Mouse (Mus musculus) gastrocnemius, adult 2 months (tissue): ENCODE measurements around the gene Etnk2. TPM values are rescaled to one million over a fixed set of nuclear protein-coding genes. Genes with fewer than 3 reads are reported as not detected.
A peak's percentile ranks its signal among the peaks of the same experiment; 100 is the strongest.
"Not testable (repeated sequence)": the region's sequence is repeated elsewhere in the genome, so short reads cannot be mapped to it uniquely, and the experiment has no call there.

Experiments used
- DNase-seq: peaks from one replicate; pipeline ENCODE4 v3.0.0; 2022
- H3K27ac ChIP-seq: fragments of 200-600 bp; 2 replicates; pipeline ENCODE4 v1.8.1; 2022; ENCODE audit warnings: mild to moderate bottlenecking
- H3K4me3 ChIP-seq: fragments of 200-600 bp; 2 replicates; pipeline ENCODE4 v1.8.1; 2022; ENCODE audit warnings: mild to moderate bottlenecking, moderate library complexity
- CTCF ChIP-seq: fragments of 200-600 bp; IDR thresholded peaks from 2 replicates; pipeline ENCODE4 v1.8.1; 2022; ENCODE audit warnings: antibody characterized with exemption, mild to moderate bottlenecking, moderate library complexity
- intact Hi-C: fragments of 180-260 bp; cut with DNase I; formaldehyde crosslinking; loops from one replicate; pipeline ENCODE4 v1.15.1; 2025
- total RNA-seq, 2 experiments: library from RNA; stranded (reverse); gene quantifications; 2 replicates each; pipeline ENCODE4 v1.2.3; 2021

Gene Etnk2
- total RNA-seq, 2 experiments from 2014 or later: 0.10 to 0.20 TPM

DNA sequence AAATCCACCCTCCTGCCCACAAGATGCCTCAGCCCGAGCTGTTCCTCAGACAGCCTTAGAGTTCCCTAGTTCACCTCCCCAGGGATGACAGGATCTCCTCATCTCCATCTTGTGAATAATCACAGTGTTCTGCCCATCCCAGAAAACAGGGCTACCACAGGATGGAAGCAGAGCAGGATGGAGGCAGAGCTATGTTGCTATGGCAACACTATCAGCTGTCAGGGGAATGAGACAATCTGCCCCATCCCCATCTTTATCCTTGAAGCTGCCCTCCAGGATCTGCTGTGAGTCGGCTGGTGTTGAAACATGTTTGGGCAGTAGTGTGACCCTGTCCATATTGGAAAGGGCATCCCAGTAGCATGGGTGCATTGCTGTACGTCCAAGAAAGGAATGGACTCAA lies 32.2 kb upstream of the Etnk2 start:
- TF ChIP-seq CTCF: no peak
- no peak for DNase-seq
- Histone ChIP-seq H3K27ac (no peak overlapping the region), H3K4me3 (no peak overlapping the region)
- intact Hi-C loops: no loop called here

DNA sequence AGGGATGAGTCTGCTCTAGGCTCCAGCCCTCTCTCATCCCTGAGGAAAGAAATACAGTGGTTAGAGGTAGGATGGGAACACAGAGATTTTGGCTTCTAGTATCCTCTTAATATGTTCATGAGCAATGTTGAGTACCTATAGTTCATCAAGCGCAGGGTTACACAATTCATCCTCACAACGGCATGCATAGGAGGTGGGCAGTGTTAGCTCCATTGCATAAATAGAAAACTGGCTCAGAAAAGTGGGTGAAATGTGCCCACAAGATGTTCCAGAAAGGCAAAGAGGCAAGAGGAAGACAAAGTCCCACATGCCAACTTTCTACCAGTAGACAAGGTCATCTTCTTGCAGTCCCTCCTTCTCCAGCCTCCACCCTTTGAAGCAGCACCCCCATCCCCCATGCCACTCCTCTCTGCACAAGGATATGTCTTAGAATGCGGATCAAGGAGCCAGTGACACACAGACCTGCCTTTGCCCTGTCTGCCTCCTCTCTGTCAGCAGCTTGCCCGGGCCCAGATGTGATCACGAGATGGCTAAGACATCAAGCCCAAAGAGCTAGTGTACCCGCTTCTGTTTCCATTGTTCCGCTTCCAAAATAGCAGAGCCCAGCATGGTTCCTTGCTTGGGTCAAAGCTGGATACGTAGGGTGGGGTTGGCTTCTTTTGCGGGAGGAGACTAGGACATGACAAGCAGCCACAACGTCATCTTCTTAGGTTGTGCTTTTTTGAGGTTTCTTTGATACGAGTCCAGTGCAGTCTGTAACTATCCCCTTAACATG lies 30.5 kb upstream of the Etnk2 start:
- no peak overlapping the region for H3K4me3 ChIP-seq
- no peak overlapping the region for H3K27ac ChIP-seq
- TF ChIP-seq CTCF: no peak
- intact Hi-C loops: no loop called here
- peak; percentile 6 for DNase-seq

DNA sequence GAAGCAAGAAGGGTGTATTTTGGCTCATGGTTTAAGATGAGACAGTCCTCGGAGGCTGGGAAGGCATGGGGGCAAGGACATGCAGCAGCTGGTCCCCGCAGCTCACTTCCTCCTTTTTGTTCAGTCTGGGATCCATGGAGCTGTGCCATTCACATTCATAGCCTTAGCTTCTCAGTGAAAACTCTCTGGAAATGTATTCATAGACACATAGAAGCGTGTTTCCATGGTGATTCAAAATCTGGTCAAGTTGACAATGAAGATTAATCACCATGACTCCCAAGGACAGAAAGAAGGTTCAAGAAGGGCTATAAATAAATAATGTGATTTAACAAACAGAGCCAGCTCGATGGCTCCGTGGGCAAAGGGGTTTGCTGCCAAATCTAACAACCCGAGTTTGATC lies 29.4 kb upstream of the Etnk2 start:
- intact Hi-C loops: no loop called here
- H3K27ac ChIP-seq: no peak overlapping the region
- no peak overlapping the region for H3K4me3 ChIP-seq
- no peak for DNase-seq
- TF ChIP-seq CTCF: no peak

DNA sequence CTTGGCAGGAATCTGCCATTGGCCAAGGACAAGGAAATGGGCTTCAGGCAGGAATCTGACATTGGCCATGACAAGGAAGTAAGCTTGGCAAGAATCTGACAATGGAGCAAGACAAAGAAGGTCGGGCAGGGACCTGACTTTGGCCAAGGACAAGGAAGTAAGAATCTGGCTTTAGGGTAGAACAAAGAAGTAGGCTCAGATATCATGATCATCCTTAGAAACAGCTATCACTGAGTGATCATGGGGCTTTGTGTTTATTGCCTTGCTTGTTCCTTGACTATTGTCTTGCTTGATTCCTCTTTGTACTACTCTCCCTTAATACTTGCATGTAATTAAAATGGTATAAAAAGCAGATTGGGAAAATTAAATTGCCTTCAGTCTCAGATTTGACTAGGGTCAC lies 23.0 kb upstream of the Etnk2 start:
- intact Hi-C loops, H3K27ac ChIP-seq, DNase-seq, H3K4me3 ChIP-seq: not testable (repeated sequence)

DNA sequence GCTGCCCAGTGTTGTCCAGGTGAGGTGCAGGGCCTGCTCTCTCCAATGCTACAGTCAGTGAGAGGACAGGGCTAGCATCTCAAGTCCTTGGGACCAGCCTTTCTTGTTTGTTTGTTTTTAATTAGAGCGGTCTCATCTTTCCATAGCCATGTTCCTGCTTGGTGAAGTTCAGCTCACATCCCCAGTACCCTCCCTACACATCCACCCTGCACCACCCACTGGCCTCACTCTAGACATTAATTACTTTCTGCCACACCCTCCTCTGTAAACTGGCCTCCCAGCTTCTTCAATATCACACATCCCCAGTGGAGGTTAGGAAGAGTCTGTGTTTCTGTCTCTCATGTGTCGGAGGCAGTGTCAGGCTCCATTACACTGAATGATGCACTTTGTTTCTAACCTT lies 19.0 kb upstream of the Etnk2 start:
- no peak for DNase-seq
- TF ChIP-seq CTCF: no peak
- Histone ChIP-seq H3K27ac (no peak overlapping the region), H3K4me3 (no peak overlapping the region)
- intact Hi-C loops: no loop called here

DNA sequence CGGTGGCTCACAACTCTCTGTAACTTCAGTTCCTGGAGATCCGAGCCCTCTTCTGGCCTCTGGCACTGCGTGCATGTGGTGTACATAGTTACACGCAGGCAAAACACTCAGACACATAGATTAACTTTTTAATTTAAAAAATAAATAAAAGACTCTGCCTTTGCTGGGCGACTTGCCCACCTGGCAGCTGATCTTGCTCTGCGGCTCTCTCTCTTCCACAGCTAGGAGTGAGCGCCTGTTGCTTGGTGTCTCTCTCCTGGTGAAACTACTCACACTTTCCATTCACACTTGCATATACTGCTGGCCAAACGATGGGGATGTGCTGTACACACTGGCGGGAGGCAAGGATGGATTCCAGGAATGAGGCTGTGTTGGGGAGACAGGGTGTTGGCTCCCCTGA lies 16.8 kb upstream of the Etnk2 start:
- no peak overlapping the region for H3K27ac ChIP-seq
- no peak for TF ChIP-seq CTCF
- DNase-seq: no peak
- no peak overlapping the region for H3K4me3 ChIP-seq
- intact Hi-C loops: no loop called here

DNA sequence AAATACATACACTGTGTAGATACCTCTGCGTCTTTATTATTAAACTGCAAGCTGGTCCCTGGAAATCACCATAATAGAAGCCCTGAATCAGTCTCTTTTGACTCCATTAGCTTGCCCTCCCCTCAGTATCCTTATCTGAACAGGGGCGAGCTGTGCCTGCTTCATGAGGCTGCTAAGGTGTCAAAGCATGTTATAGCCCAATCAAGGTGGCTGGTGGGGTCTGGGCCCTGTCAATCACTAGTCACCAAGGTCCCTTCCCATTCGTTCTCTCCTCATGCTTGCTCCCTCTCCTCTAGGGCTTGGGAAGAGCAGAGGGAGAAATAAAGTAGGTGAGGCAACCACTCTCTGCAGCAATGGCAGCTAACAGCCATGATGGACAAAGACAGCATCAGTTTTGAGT lies 16.1 kb upstream of the Etnk2 start:
- no peak for DNase-seq
- intact Hi-C loops: no loop called here
- no peak overlapping the region for H3K27ac ChIP-seq
- TF ChIP-seq CTCF: no peak
- H3K4me3 ChIP-seq: no peak overlapping the region

DNA sequence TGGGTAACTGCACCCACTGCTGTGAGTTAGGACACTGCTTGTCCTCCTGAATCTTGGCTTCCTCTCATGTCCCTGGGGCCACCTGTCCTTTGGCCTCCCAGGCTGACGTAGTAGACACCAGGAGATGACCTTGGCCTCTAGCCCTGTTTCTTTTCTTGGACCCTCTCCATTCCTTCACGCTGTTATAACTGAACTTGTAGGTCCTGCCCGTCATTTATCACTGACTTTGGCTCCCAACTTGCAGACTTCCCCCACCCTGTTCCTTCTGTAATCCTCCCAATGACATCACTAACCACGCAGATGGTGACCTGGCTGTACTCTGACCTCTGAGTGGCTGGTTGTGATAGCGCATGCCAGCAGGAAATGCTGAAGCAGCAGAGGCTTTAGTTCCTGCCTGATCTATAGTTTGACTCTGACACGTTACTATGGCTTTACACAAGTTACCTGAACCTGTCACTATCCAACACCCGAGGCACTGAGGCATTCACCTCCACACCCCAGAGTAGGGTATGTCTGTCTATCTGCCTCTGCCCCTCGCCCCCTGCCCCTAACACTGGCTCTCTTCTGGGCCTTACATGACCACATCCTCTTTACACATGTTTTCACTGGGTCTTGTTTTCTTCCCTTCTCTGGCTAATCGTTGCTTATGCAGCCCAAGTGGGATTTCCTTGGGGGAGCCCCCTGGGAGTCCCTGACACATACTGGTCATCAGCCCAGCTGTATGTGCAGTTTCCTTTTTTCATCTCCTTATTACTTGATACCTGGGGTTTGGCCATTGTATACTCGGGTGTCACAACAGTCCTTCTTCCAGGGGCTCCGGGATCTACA lies 15.5 kb upstream of the Etnk2 start:
- no peak for TF ChIP-seq CTCF
- intact Hi-C loops: no loop called here
- DNase-seq: no peak

DNA sequence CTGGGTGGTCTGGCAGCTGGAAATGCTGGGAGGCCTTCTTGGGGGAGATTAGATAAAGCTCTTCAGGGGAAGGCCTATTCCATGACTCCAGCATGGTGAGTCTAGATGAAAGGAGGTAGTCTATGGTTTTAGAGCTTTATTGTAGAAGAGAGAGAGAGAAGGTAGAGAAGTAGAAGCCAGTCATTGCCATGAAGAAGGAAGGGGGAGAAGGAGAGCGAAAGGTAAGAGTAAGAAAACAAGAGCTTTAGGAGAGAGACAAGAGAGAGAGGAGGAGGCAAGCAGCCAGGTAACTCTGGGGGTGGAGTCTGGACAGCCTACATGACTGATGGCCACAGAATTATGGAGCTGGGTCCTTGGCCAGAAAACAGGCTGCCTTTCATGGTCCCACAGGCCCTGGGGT lies 13.2 kb upstream of the Etnk2 start, which contains the start of gene Ren1:
Ren1 (plus strand) TSS at position 301 of the 400 bp plus-strand sequence.
- Histone ChIP-seq H3K27ac (no peak within 1 kb of the TSS), H3K4me3 (no peak within 1 kb of the TSS)
- no peak for DNase-seq
- TF ChIP-seq CTCF: no peak
- intact Hi-C loops: no loop called here

More for the DNA sequence above, 15.5 kb upstream of the Etnk2 start:
- H3K27ac ChIP-seq: no peak overlapping the region
- no peak overlapping the region for H3K4me3 ChIP-seq

DNA sequence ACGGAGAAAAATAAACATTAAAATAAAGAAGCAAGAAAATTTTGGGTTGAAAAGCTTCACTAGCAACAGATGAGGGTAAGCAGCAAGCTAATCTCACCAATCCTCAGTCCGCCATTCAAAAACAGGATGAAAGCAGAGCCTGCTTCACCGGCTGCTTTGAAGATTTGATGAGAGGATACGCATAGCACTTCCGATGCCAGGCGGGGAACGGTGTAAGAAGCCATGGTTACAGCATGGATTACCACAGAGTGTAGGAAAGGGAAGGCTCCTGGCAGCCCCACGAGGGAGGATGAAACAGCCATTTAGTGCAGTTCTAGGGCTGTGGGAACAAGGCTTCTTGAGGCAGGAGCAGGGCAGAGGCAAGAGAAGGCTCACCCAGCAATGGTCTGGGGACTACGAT lies 11.6 kb upstream of the Etnk2 start:
- Histone ChIP-seq H3K27ac (no peak overlapping the region), H3K4me3 (no peak overlapping the region)
- no peak for TF ChIP-seq CTCF
- intact Hi-C loops: loop anchor here (2.0 kb wide), 3 partner anchors 37 to 205 kb away; no protein-coding TSS in a partner anchor
- no peak for DNase-seq

DNA sequence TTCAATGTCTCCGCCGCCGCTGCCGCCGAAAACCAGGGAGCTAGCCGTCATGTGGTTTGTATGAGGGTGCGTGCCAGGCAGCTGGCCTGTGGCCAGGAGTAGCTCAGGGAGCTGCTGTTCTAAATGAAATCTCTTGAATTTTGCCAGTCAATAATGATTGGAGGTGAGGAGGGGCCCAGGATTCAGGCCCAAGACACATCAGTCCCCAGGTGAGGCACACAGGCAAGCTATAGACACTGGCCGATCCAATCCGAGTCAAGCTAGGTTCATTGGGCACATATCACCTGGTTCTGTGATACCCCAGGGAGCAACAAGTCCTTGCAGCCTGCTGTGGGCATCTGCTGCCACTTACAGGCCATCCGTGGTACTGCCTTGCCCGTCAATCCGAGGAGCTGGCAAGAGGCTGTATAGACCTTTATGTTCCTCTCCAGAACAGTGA lies 10.0 kb upstream of the Etnk2 start:
- no peak overlapping the region for H3K27ac ChIP-seq
- H3K4me3 ChIP-seq: no peak overlapping the region
- intact Hi-C loops: loop anchor here (2.0 kb wide), 3 partner anchors 39 to 207 kb away; no protein-coding TSS in a partner anchor
- peak; percentile 71 for DNase-seq
- TF ChIP-seq CTCF: peak; percentile 94

DNA sequence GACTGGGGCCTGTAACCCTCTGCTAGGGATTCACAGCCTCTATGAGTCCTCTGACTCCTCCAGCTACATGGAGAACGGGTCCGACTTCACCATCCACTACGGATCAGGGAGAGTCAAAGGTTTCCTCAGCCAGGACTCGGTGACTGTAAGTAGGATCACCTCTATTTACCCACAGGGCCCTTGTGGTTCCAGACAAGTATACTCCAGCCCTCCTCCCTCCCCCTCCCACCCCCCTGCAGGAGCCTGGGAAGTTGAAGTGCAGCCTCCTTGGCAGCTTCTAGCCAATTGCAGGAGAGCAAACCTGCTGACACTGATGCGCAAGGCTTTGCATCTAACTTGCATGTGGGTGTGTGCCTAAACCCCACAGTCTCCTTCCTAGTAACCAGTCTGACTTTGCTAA lies 7.9 kb upstream of the Etnk2 start:
- no peak for TF ChIP-seq CTCF
- peak; percentile 5 for DNase-seq
- H3K27ac ChIP-seq: no peak overlapping the region
- no peak overlapping the region for H3K4me3 ChIP-seq
- intact Hi-C loops: no loop called here

DNA sequence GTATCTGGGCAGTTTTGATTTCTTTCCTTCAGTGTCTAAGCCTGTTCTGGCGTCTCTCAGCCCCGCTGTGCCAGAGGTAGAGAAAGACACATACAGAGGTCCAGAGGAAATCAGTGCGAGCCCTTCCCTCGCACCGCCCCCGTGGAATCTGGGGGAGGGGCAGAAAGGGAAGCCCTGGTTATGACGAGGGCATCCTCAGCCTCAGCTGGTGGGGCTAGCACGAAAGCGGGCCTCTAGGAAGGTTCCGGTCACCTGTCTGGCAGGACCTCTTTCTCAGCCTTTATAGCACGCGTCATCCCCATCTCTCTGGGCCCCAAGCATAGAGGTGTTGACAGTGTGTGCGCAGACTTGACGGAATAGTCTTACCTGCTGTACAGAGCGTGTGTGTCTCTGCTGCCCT lies 7.5 kb upstream of the Etnk2 start:
- no peak overlapping the region for H3K27ac ChIP-seq
- peak; percentile 10 for DNase-seq
- intact Hi-C loops: no loop called here
- TF ChIP-seq CTCF: no peak
- H3K4me3 ChIP-seq: no peak overlapping the region

DNA sequence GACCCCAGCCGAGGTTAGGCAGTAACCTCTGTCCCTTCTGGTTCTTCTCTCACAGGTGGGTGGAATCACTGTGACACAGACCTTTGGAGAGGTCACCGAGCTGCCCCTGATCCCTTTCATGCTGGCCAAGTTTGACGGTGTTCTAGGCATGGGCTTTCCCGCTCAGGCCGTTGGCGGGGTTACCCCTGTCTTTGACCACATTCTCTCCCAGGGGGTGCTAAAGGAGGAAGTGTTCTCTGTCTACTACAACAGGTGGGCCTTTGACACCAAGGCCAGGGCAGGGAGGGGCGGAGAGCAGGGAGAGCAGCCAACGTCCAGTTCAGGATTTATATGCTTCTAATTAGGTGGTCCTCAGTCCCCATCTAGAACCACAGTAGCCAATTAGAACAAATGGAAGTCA lies 7.0 kb upstream of the Etnk2 start:
- Histone ChIP-seq H3K4me3 (no peak overlapping the region), H3K27ac (no peak overlapping the region)
- TF ChIP-seq CTCF: no peak
- DNase-seq: peak; percentile 13
- intact Hi-C loops: no loop called here
